Mouse (Mus musculus): ENCODE data around the gene Tbx4. TPM values are rescaled to one million over a fixed set of nuclear protein-coding genes. Genes with fewer than 3 reads are reported as not detected.

The Tbx4 gene
- polyA plus RNA-seq, 1 experiment, result 0.25 TPM

DNA sequence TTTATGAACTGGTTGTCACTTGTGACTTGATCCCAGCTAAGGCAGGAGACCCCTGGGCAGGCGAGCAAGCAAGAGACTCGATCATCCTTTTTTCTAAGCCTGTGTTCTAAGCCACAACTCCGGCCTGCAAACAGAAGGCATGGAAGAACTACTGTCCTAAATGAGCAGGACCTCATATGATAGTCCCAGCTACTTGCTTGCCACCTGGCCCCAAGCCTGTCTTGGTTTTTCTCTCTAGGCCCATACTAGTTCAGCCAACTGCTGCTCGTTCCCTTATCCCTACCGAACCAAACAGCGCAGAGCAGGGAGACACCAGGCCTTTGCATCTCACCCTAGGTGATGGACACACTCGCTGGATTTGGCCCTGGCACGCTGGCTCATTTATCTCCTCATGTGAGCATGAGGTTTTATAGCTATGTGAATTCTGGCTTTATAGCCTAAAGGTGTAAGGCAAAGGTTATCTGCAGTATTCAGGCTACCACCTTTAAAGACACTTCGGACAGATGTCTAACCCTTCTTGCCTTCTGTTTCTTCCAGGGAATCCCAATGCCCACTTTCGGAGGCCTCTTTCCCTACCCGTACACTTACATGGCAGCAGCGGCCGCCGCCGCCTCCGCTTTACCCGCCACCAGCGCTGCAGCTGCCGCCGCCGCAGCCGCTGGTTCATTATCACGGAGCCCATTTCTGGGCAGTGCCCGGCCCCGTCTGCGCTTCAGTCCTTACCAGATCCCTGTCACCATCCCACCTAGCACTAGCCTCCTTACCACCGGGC, 46.0 kb upstream of the Tbx4 start:
- DNase-seq, result no peak

DNA sequence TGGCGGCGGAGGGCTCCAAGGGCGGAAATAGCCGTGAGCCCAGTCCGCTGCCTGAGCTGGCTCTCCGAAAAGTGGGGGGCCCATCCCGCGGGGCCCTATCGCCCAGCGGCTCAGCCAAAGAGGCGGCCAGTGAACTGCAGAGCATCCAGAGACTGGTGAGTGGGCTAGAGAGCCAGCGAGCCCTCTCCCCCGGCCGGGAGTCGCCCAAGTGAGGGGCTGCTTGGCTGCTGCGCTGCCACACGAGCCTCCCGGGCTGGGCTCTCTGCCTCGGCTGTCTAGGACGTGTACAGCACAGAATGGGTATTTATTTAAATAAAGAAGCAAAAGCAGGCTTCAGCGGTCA, 45.4 kb upstream of the Tbx4 start:
- no peak overlapping the region for H3K27ac ChIP-seq (ENCODE audit: insufficient read depth, low read length)
- H3K4me1 ChIP-seq (ENCODE audit: control insufficient read depth, insufficient read depth, low read length), result peaks cover 8% of the 10 kb centered on the region; the same call in 1 of the 2 replicates
- no peak for DNase-seq
- H3K4me3 ChIP-seq (replicated peaks; ENCODE audit: insufficient read depth, low read depth, low read length), result no peak overlapping the region
- peaks cover 44% of the 10 kb centered on the region; the same call in 1 of the 2 replicates for H3K27me3 ChIP-seq (ENCODE audit: control insufficient read depth, insufficient read depth, low read length)
- WGBS, result 3% methylated on average over 21 of the region's 21 CpGs
- TF ChIP-seq CTCF (IDR thresholded peaks at IDR 0.05; ENCODE audit: borderline replicate concordance, insufficient read depth, low read depth, low read length) (no peak), POLR2A (IDR thresholded peaks at IDR 0.05; ENCODE audit: borderline replicate concordance, insufficient read depth, low read length) (no peak)

More for the DNA sequence above, 46.0 kb upstream of the Tbx4 start:
- H3K4me3 ChIP-seq (replicated peaks; ENCODE audit: insufficient read depth, low read depth, low read length), result no peak overlapping the region
- peaks cover 44% of the 10 kb centered on the region; the same call in 1 of the 2 replicates for H3K27me3 ChIP-seq (ENCODE audit: control insufficient read depth, insufficient read depth, low read length)
- TF ChIP-seq CTCF (IDR thresholded peaks at IDR 0.05; ENCODE audit: borderline replicate concordance, insufficient read depth, low read depth, low read length) (no peak), POLR2A (IDR thresholded peaks at IDR 0.05; ENCODE audit: borderline replicate concordance, insufficient read depth, low read length) (no peak)
- 24% methylated on average over 27 of the region's 27 CpGs for WGBS
- no peak overlapping the region for H3K27ac ChIP-seq (ENCODE audit: insufficient read depth, low read length)
- peaks cover 8% of the 10 kb centered on the region; the same call in 1 of the 2 replicates for H3K4me1 ChIP-seq (ENCODE audit: control insufficient read depth, insufficient read depth, low read length)

DNA sequence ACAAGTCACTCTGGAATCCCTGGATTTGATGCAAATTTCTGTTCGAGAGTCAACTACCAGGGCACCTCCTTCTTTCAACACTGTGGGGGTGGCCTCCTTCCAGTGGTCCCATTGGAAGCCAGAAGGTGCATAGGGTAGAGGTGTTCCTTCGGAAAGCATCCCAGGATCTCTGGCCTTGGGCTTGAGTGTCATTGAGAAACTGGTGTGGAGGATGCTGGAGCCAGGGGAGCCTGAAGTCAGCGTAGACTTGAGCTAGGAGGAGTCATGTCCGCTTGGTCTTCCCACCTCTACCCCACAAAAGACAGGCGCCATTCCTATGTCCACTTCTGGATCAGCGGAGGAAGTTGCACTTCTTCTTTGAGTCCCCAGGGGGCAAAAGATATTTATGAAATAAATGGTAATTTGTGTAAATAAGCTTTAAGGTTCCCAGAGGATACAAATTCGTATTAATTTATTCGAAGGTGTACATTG, 45.0 kb upstream of the Tbx4 start:
- Histone ChIP-seq H3K4me1 (ENCODE audit: control insufficient read depth, insufficient read depth, low read length) (peaks cover 8% of the 10 kb centered on the region; the same call in 1 of the 2 replicates), H3K27ac (ENCODE audit: insufficient read depth, low read length) (no peak overlapping the region), H3K4me3 (replicated peaks; ENCODE audit: insufficient read depth, low read depth, low read length) (no peak overlapping the region), H3K27me3 (ENCODE audit: control insufficient read depth, insufficient read depth, low read length) (peaks cover 40% of the 10 kb centered on the region; the same call in 1 of the 2 replicates)
- no peak for TF ChIP-seq POLR2A (IDR thresholded peaks at IDR 0.05; ENCODE audit: borderline replicate concordance, insufficient read depth, low read length)
- TF ChIP-seq CTCF (IDR thresholded peaks at IDR 0.05; ENCODE audit: borderline replicate concordance, insufficient read depth, low read depth, low read length), result no peak
- no peak for DNase-seq
- WGBS, result 15% methylated on average over 8 of the region's 8 CpGs

- DNase-seq, result peak in 1 of 2 experiments; percentile 45
- H3K4me3 ChIP-seq (replicated peaks; ENCODE audit: insufficient read depth, low read depth, low read length), result no peak overlapping the region
- H3K4me1 ChIP-seq (ENCODE audit: control insufficient read depth, insufficient read depth, low read length), result peaks cover 8% of the 10 kb centered on the region; the same call in 1 of the 2 replicates
- TF ChIP-seq CTCF (IDR thresholded peaks at IDR 0.05; ENCODE audit: borderline replicate concordance, insufficient read depth, low read depth, low read length), result peak; percentile 52; the same call in 1 of the 2 replicates
- no peak for TF ChIP-seq POLR2A (IDR thresholded peaks at IDR 0.05; ENCODE audit: borderline replicate concordance, insufficient read depth, low read length)
- H3K27ac ChIP-seq (ENCODE audit: insufficient read depth, low read length), result no peak overlapping the region
- 2% methylated on average over 30 of the region's 32 CpGs for WGBS
- peaks cover 36% of the 10 kb centered on the region; the same call in 1 of the 2 replicates for H3K27me3 ChIP-seq (ENCODE audit: control insufficient read depth, insufficient read depth, low read length)
These were observed 44.2 kb upstream of the Tbx4 start for GRCm38 (mm10) chr11:85841980-85842379.

DNA sequence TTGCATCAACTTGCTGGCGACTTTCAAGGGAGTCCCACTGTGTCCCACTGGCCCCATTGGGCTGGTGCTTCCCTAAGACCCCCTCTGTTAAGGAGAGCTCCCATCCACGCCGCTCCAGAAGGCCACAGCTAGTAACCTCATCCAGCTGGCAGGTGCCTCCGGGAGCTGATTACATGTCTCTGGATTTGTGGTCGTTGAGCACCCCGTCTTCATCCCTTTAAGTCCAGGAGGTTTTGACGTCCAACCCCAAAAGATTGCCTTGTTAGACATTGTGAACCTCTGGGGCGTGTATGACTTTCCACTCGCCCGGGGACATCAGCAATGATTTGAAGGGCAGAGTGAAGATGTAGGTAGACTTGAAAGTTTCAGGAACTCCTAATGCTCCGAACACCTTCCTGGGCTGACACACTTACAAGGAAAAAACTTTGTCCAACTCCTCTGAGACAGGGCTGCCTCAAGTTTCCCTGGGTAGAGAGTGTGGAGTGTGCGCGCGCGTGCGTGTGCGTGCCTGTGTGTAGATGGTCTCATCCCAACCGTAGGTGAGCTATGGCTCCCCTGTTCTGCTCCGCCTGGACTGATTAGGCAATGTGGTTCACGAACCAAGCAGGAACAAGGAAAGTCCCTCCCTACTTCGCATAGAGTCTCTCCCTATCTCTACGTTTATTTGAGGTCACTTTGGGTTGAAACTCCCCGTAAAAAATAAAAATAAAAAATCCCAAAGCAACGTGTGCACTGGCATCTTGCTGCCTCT, 43.5 kb upstream of the Tbx4 start:
- no peak for DNase-seq
- Histone ChIP-seq H3K27ac (ENCODE audit: insufficient read depth, low read length) (no peak overlapping the region), H3K4me3 (replicated peaks; ENCODE audit: insufficient read depth, low read depth, low read length) (no peak overlapping the region), H3K27me3 (ENCODE audit: control insufficient read depth, insufficient read depth, low read length) (peaks cover 32% of the 10 kb centered on the region; the same call in 1 of the 2 replicates), H3K4me1 (ENCODE audit: control insufficient read depth, insufficient read depth, low read length) (peaks cover 8% of the 10 kb centered on the region; the same call in 1 of the 2 replicates)
- 7% methylated on average over 24 of the region's 24 CpGs for WGBS
- TF ChIP-seq CTCF (IDR thresholded peaks at IDR 0.05; ENCODE audit: borderline replicate concordance, insufficient read depth, low read depth, low read length) (no peak), POLR2A (IDR thresholded peaks at IDR 0.05; ENCODE audit: borderline replicate concordance, insufficient read depth, low read length) (no peak)

- no peak overlapping the region for H3K27ac ChIP-seq (ENCODE audit: insufficient read depth, low read length)
- WGBS, result 2% methylated on average over 18 of the region's 18 CpGs
- TF ChIP-seq POLR2A (IDR thresholded peaks at IDR 0.05; ENCODE audit: borderline replicate concordance, insufficient read depth, low read length) (no peak), CTCF (IDR thresholded peaks at IDR 0.05; ENCODE audit: borderline replicate concordance, insufficient read depth, low read depth, low read length) (peak; percentile 51; the same call in 1 of the 2 replicates)
These were observed 42.9 kb upstream of the Tbx4 start for GRCm38 (mm10) chr11:85843347-85843692.

GRCm38 (mm10) chr11:85844144-85844965, 41.9 kb upstream of the Tbx4 start:
- peak overlapping the region; percentile 29 for H3K4me3 ChIP-seq (replicated peaks; ENCODE audit: insufficient read depth, low read depth, low read length)

More at GRCm38 (mm10) chr11:85843347-85843692, 42.9 kb upstream of the Tbx4 start:
- Histone ChIP-seq H3K27me3 (ENCODE audit: control insufficient read depth, insufficient read depth, low read length) (peaks cover 29% of the 10 kb centered on the region; the same call in 1 of the 2 replicates), H3K4me1 (ENCODE audit: control insufficient read depth, insufficient read depth, low read length) (0 out of 2 replicates have a peak, but pooled peaks cover 5% of the 10 kb centered on the region), H3K4me3 (replicated peaks; ENCODE audit: insufficient read depth, low read depth, low read length) (no peak overlapping the region)
- no peak for DNase-seq

More at GRCm38 (mm10) chr11:85844144-85844965, 41.9 kb upstream of the Tbx4 start:
- TF ChIP-seq POLR2A (IDR thresholded peaks at IDR 0.05; ENCODE audit: borderline replicate concordance, insufficient read depth, low read length) (no peak), CTCF (IDR thresholded peaks at IDR 0.05; ENCODE audit: borderline replicate concordance, insufficient read depth, low read depth, low read length) (peak; percentile 69; the same call in 1 of the 2 replicates)
- WGBS, result 2% methylated on average over 54 of the region's 54 CpGs
- Histone ChIP-seq H3K4me1 (ENCODE audit: control insufficient read depth, insufficient read depth, low read length) (0 out of 2 replicates have a peak, but pooled peaks cover 5% of the 10 kb centered on the region), H3K27ac (ENCODE audit: insufficient read depth, low read length) (no peak overlapping the region), H3K27me3 (ENCODE audit: control insufficient read depth, insufficient read depth, low read length) (peaks cover 26% of the 10 kb centered on the region; the same call in 1 of the 2 replicates)
- peak; percentile 68 to 77 for DNase-seq
